Mouse (Mus musculus): ENCODE measurements at regions not wholly inside any gene's neighbourhood (a gene's known extent, or its start where the extent isn't known, plus 50 kb on each side); places are given as distances from the start of the nearest gene placed in this dataset.
A peak's percentile ranks its signal among the peaks of the same experiment; 100 is the strongest.

DNA sequence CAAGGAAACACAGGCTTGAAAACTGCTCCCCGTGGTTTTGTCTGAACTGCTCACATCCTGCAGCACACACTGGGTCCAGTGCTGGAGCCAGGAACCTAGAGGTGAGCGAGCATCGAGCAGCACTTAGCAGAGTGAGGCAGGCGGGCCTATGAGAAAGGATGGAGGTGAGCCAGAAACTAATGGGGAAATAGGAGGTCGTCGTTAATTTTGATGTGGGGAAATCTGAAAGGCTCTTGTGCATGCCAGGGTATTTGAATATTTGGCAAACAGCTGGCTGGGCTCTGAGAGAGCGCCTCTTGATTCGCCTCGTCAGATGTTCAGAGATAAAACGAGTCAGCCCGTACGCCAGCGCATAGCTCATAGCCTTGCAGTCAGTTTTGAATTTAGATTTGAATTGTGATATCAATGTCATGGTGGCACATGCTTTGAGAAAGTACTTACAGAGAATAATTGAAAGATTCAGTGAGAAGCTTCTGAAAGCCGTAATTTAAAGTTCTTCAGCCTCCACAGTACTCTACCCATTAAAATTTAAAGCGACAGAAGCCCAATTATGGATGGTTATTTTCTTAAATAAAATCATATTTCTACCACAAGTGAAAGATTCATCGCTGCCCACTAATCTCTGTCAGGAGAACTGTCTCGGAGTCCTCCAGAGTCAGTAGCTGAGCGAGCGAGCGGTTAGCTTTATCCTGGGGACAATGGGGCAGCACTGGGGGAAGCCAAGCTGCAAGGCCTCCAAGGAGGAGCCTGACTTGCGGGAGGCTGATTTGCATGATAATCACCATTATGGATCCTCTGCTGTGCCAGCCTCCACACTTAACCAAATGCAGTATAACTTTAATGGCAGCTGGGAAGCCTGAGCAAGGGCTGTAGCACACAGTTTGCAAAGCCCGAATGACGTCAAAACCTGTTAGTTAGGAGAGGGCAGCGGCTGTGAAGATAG, 227.9 kb upstream of the Nr2f1 start:
- peak overlapping the region; percentile 36 for H3K4me3 ChIP-seq
- WGBS = 13% methylated on average over 24 of the region's 24 CpGs
- peaks cover 21% of the 10 kb centered on the region for H3K4me1 ChIP-seq
- H3K27me3 ChIP-seq (ENCODE audit: low read depth, poor library complexity, severe bottlenecking) = no peaks in the 10 kb centered on the region
- no peaks in the 10 kb centered on the region for H3K9me3 ChIP-seq (replicated peaks)
- H3K36me3 ChIP-seq = no peaks in the 10 kb centered on the region
- peak overlapping the region; percentile 75 for H3K27ac ChIP-seq
- DNase-seq (ENCODE audit: low spot score) = peak; percentile 50

DNA sequence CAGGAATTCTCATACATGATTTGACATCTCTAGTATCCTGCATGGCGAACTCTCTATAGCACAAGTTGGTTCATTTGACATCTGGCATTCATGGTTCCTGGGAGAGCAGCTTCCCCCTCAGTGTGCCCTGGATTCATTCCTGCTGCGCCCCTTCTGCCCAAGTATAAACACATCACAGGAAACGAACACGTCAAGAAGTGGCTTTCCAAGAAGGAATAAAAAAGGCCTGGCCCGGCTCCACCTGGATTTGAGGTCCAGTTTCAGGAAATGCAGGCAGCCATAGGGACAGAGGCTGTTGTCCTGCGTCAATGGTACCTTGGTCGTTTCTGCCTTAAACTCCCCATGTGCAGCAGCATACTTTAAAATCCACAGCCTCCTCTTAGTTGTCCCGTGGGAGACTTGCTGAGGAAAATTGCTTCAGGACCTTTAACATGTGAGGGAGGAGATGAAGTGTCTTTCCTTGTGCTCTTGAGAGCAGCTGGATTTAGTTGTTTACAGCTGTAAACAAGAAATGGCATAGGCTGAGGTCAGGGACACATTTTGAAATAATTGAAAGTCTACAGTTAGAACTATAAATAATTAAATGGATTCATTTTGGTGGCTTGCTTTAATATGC, 226.9 kb upstream of the Nr2f1 start:
- H3K36me3 ChIP-seq = no peaks in the 10 kb centered on the region
- no peaks in the 10 kb centered on the region for H3K27me3 ChIP-seq (ENCODE audit: low read depth, poor library complexity, severe bottlenecking)
- H3K4me3 ChIP-seq = no peak overlapping the region
- H3K9me3 ChIP-seq (replicated peaks) = no peaks in the 10 kb centered on the region
- H3K27ac ChIP-seq = no peak overlapping the region
- DNase-seq (ENCODE audit: low spot score) = peak; percentile 33
- peaks cover 21% of the 10 kb centered on the region for H3K4me1 ChIP-seq
- WGBS = 42% methylated on average over 8 of the region's 8 CpGs

DNA sequence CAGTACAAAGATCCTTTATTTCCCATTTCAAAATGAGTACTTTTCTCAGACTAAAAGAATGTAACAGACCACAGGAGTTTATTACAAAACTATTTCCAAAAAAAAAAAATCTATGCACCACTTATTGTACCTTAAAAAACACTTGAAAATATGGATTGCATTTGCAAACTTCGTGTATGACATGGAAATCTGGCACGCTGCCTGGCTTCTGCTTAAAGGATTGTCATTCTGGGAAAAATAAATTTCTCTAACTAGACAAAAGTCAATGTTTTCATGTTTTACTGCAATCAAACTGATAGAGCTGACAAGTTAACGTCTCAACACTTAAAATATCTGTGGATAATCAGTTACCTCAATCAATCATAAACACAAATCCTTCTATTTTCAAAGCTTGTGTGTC, 205.5 kb upstream of the Nr2f1 start:
- H3K36me3 ChIP-seq = no peaks in the 10 kb centered on the region
- H3K27me3 ChIP-seq (ENCODE audit: low read depth, poor library complexity, severe bottlenecking) = no peaks in the 10 kb centered on the region
- no peaks in the 10 kb centered on the region for H3K9me3 ChIP-seq (replicated peaks)
- 78% methylated on average over 3 of the region's 3 CpGs for WGBS
- H3K4me3 ChIP-seq = no peak overlapping the region
- no peak overlapping the region for H3K27ac ChIP-seq
- no peaks in the 10 kb centered on the region for H3K4me1 ChIP-seq
- DNase-seq (ENCODE audit: low spot score) = no peak

DNA sequence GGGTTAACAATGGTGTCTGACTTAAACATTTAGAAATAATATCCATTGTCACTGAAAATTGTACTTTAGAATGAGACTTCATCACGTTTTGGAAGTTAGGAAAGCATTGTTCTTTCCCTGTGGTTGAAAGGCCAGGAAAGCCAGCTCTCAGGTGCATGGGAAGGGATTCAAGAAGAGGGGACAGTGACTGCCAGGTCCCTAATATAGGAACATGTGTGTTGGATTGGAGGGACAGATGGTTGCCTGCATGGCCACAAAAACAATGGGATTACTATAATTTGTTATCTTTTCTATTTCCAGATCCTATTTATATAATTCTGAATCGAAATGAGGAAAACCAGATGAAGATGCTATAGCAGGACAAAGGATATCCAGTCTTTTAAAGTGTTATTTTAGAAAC, 184.2 kb upstream of the Nr2f1 start:
- 79% methylated on average over 2 of the region's 2 CpGs for WGBS
- H3K4me1 ChIP-seq = no peaks in the 10 kb centered on the region

DNA sequence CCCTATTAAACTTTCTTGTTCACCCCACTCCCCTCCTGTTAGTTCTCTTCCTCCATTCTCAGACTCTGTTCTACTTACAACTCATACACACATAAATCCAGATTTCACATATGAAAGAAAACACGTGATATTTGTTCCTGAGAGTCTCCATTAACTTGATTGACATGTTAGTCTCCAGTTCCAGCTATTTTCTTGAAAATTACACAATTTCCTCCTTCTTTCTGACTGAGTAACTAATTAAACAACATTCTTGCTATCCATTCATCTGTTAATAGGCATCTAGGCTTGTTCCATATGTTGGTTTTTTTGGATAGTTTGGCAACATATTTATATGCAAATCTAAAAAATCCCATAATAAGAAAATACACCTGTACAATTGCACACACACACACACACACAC, 161.7 kb upstream of the Nr2f1 start:
- no peak overlapping the region for H3K27ac ChIP-seq

More for the DNA sequence above, 184.2 kb upstream of the Nr2f1 start:
- H3K27me3 ChIP-seq (ENCODE audit: low read depth, poor library complexity, severe bottlenecking) = no peaks in the 10 kb centered on the region
- H3K36me3 ChIP-seq = no peaks in the 10 kb centered on the region
- H3K4me3 ChIP-seq = no peak overlapping the region
- no peak overlapping the region for H3K27ac ChIP-seq
- no peaks in the 10 kb centered on the region for H3K9me3 ChIP-seq (replicated peaks)
- no peak for DNase-seq (ENCODE audit: low spot score)

DNA sequence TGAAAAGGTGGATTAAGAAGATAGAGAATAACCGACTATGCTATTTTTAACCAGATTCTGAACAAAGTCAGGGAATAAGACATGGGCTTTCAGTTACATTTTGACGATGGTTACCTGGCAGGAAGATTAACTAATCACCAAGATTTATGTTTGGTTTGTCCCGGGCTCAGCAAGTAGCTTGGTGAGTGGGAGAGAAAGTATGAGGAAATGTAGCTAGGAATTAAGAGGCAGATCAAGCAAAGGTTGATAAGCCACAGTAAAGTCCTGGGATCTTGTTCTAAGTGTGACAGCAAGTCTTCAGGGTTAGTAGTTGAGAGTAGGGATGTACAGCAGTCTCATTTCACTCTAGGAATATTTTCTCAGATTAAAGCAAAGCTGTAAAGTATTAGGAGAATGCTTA, 149.3 kb upstream of the Nr2f1 start:
- H3K4me3 ChIP-seq = no peak overlapping the region
- no peak for DNase-seq (ENCODE audit: low spot score)
- no peaks in the 10 kb centered on the region for H3K9me3 ChIP-seq (replicated peaks)
- H3K4me1 ChIP-seq = no peaks in the 10 kb centered on the region
- no peaks in the 10 kb centered on the region for H3K36me3 ChIP-seq
- no peak overlapping the region for H3K27ac ChIP-seq
- no peaks in the 10 kb centered on the region for H3K27me3 ChIP-seq (ENCODE audit: low read depth, poor library complexity, severe bottlenecking)
- WGBS = 65% methylated on average over 3 of the region's 3 CpGs

More for the DNA sequence above, 161.7 kb upstream of the Nr2f1 start:
- H3K9me3 ChIP-seq (replicated peaks) = no peaks in the 10 kb centered on the region
- no peaks in the 10 kb centered on the region for H3K27me3 ChIP-seq (ENCODE audit: low read depth, poor library complexity, severe bottlenecking)
- no peak for DNase-seq (ENCODE audit: low spot score)
- H3K4me3 ChIP-seq = no peak overlapping the region
- 78% methylated on average over 1 of the region's 1 CpGs for WGBS
- no peaks in the 10 kb centered on the region for H3K4me1 ChIP-seq
- no peaks in the 10 kb centered on the region for H3K36me3 ChIP-seq

DNA sequence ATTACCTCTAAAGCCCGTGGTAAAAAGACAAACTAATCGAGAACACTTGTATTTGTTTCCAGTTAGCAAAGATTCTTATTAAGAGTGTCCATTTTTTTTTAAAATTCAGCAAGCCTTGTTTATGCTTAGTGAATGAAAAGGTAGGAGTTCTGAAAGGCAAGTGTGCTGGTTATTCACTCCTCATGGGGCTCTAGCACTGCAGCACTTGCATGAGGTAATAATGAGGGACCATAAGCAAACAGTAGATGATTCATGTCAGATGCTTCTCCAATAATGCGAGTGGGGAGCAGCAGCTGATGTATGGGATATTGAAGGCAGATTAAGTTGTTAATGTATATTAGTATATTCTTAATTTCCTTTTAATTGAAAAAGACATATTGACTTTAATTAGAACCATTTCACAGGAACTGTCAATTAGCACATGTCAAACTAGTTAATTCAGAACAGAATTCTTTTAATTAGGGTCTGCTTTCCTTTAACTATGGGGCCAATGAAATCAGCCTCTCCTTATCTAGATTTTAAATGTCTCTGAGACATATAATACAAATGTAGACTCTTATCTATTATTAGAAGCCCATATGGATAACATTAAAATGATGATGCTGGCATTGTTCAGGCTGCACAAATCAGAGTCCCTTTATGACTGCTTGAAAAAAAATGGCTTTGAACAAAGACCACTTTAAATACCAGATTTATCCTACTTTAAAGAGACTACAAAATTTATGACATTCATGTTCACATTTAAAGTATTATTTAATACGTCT, 125.1 kb upstream of the Nr2f1 start:
- WGBS = 38% methylated on average over 4 of the region's 4 CpGs
- Histone ChIP-seq H3K9me3 (replicated peaks) (no peaks in the 10 kb centered on the region), H3K27ac (no peak overlapping the region), H3K4me1 (peaks cover 17% of the 10 kb centered on the region), H3K36me3 (no peaks in the 10 kb centered on the region), H3K4me3 (no peak overlapping the region), H3K27me3 (ENCODE audit: low read depth, poor library complexity, severe bottlenecking) (no peaks in the 10 kb centered on the region)
- no peak for DNase-seq (ENCODE audit: low spot score)

DNA sequence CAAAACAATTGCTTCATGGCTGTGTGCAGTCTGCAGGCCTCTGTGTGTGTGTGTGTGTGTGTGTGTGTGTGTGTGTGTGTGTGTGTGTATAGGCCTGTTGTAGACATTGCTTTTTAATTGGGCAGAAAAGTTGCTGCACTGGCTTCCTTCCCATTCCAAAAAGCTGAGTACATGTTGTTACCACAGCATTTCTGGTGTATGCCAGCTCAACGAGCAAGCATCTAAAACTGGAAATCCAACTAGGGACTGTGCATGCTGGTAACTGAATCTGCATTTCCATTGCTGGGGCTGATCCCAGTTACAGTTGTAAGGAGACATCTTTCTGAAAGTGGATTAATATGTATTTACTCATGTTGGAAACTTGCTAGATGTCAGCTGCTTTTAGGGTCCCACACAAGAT, 123.6 kb upstream of the Nr2f1 start:
- no peak for DNase-seq (ENCODE audit: low spot score)
- Histone ChIP-seq H3K27ac (no peak overlapping the region), H3K36me3 (no peaks in the 10 kb centered on the region), H3K9me3 (replicated peaks) (0 out of 2 replicates have a peak, but pooled peaks cover 8% of the 10 kb centered on the region), H3K27me3 (ENCODE audit: low read depth, poor library complexity, severe bottlenecking) (no peaks in the 10 kb centered on the region), H3K4me3 (no peak overlapping the region), H3K4me1 (peaks cover 17% of the 10 kb centered on the region)
- 81% methylated on average over 1 of the region's 1 CpGs for WGBS

DNA sequence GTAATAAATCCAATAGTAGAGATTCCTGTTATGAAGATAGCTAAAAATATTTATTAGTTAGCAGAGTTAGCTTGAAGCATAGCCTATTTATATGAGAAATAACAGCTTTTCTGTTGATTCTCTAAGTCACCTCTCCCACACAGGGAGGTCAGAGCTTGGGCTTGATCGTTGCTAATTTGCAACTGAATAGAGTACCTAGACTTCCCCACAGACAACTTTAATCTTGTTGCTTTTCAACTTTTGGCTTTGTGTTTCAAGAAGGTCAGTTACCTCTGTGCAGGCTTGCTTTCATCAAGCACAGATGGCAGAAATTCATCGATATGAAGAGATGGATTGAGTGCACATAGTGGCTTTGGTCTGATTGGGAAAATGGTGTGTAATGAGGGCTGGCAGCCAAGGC, 118.9 kb upstream of the Nr2f1 start:
- Histone ChIP-seq H3K9me3 (replicated peaks) (0 out of 2 replicates have a peak, but pooled peaks cover 8% of the 10 kb centered on the region), H3K27ac (no peak overlapping the region), H3K36me3 (0 out of 2 replicates have a peak, but pooled peaks cover 3% of the 10 kb centered on the region), H3K27me3 (ENCODE audit: low read depth, poor library complexity, severe bottlenecking) (no peaks in the 10 kb centered on the region), H3K4me3 (no peak overlapping the region), H3K4me1 (no peaks in the 10 kb centered on the region)
- WGBS = 95% methylated on average over 2 of the region's 2 CpGs
- no peak for DNase-seq (ENCODE audit: low spot score)

DNA sequence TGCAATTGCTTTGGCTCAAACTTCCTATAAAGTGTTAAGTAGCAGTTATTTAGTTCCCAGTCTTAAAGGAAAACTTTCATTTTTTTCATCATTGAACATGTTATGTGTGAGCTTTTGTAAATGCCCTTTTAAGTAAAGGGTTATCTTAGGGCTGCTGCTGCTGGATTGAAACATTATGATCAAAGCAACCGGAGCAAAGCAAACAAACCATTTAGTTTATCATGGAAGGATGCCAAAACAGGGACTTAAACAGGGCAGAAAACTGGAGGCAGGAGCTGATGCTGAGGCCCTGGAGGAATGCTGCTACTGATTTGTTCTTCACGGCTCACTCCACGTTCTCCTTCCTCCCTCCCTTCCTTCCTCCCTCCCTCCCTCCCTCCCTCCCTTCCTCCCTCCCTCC, 111.3 kb upstream of the Nr2f1 start:
- no peaks in the 10 kb centered on the region for H3K9me3 ChIP-seq (replicated peaks)
- no peaks in the 10 kb centered on the region for H3K4me1 ChIP-seq
- H3K4me3 ChIP-seq = no peak overlapping the region
- WGBS = 62% methylated on average over 3 of the region's 3 CpGs
- H3K27me3 ChIP-seq (ENCODE audit: low read depth, poor library complexity, severe bottlenecking) = no peaks in the 10 kb centered on the region
- no peak for DNase-seq (ENCODE audit: low spot score)
- H3K27ac ChIP-seq = no peak overlapping the region
- H3K36me3 ChIP-seq = no peaks in the 10 kb centered on the region
